Mouse (Mus musculus) CH12.LX (cell line): ENCODE results near the gene Sowahb.

Experiments
- CTCF ChIP-seq, 2 experiments: IDR thresholded peaks in 1 of 2; conservative IDR thresholded peaks in 1 of 2; 2 replicates each; pipeline ENCODE4 v1.5.1; 2011 to 2012; ENCODE audit warnings: low read depth in 2 of 2, low read length in 2 of 2, improper control_type of control experiment in 1 of 2, inconsistent platforms in 1 of 2, mild to moderate bottlenecking in 1 of 2, moderate library complexity in 1 of 2
- EP300 ChIP-seq: IDR thresholded peaks from 2 replicates; pipeline ENCODE4 v1.6.1; 2011; ENCODE audit warnings: low read length, improper control_type of control experiment
- ETS1 ChIP-seq: conservative IDR thresholded peaks from 2 replicates; pipeline ENCODE4 v1.6.1; 2012; ENCODE audit warnings: low read depth, mild to moderate bottlenecking, inconsistent platforms, low read length, improper control_type of control experiment, moderate library complexity
- MAFK ChIP-seq: IDR thresholded peaks from 2 replicates; pipeline ENCODE4 v1.6.1; 2011; ENCODE audit warnings: low read length, improper control_type of control experiment; ENCODE audit not compliant: insufficient replicate concordance
- MAZ ChIP-seq: IDR thresholded peaks from 2 replicates; pipeline ENCODE4 v1.6.1; 2012; ENCODE audit warnings: low read depth, mild to moderate bottlenecking, inconsistent platforms, low read length, improper control_type of control experiment, moderate library complexity
- MXI1 ChIP-seq: IDR thresholded peaks from 2 replicates; pipeline ENCODE4 v1.6.1; 2011; ENCODE audit warnings: mild to moderate bottlenecking, low read depth, low read length, improper control_type of control experiment
- MYC ChIP-seq: IDR thresholded peaks from 2 replicates; pipeline ENCODE4 v1.6.1; 2011; ENCODE audit warnings: low read depth, mild to moderate bottlenecking, improper control_type of control experiment, low read length
- POLR2A ChIP-seq: IDR thresholded peaks from 2 replicates; pipeline ENCODE4 v1.6.1; 2011; ENCODE audit warnings: low read depth, mild to moderate bottlenecking, improper control_type of control experiment, low read length
- RAD21 ChIP-seq: IDR thresholded peaks from 2 replicates; pipeline ENCODE4 v1.6.1; 2011; ENCODE audit warnings: low read depth, mild to moderate bottlenecking, low read length, improper control_type of control experiment, moderate library complexity
- SIN3A ChIP-seq: IDR thresholded peaks from 2 replicates; pipeline ENCODE4 v1.6.1; 2012; ENCODE audit warnings: low read length, improper control_type of control experiment, inconsistent platforms
- TBP ChIP-seq: conservative IDR thresholded peaks from 2 replicates; pipeline ENCODE4 v1.6.1; 2011; ENCODE audit warnings: low read depth, low read length, improper control_type of control experiment
- TCF12 ChIP-seq: IDR thresholded peaks from 2 replicates; pipeline ENCODE4 v1.6.1; 2014; ENCODE audit warnings: low read depth, mild to moderate bottlenecking, inconsistent platforms, low read length, improper control_type of control experiment

DNA sequence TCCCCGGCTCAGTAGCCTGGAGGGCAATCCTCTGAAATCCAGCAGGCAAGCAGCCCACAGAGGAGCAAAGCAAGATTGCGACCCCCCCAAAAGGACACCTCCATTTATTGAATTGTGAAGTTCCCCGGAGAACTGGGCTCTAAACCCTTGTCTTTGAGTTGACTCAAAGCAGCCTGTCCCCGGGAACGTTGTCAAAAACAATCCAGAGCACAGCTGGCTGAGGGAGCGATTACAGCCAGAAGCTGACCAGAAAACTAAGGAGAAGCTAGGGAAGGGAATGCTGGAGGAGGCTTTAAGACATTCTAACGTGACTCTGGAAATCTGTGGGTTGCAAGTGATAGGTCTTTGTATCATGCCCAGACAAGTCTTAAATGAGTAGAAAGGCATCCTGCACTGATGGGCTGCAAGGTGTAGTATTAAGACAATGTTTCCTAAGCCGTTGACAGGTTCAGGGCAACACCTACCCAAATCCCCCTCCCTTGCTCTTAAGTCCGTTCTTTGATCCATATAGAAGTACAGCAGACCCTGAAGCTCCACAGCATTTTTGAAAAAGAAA lies 17.6 kb downstream of the Sowahb start:
- no peak for TF ChIP-seq MYC
- TF ChIP-seq POLR2A: no peak
- no peak for TF ChIP-seq CTCF (conservative IDR thresholded peaks at IDR 0.05 in 1 of 2, IDR thresholded peaks at IDR 0.05 in 1 of 2; ENCODE audit: low read depth in 2 of 2, low read length in 2 of 2)
- TF ChIP-seq RAD21: no peak
- no peak for TF ChIP-seq MAFK
- no peak for TF ChIP-seq TBP
- no peak for TF ChIP-seq SIN3A
- no peak for TF ChIP-seq EP300
- TF ChIP-seq MAZ: no peak
- no peak for TF ChIP-seq MXI1
- no peak for TF ChIP-seq TCF12
- TF ChIP-seq ETS1: no peak
